Mouse (Mus musculus) olfactory bulb, adult 2 months (tissue): ENCODE results near the gene Nprl3.

ENCODE experiments used
- CTCF ChIP-seq: fragments of 200-500 bp; IDR thresholded peaks from 2 replicates; pipeline ENCODE4 v1.5.1; 2012; ENCODE audit warnings: low read depth, mild to moderate bottlenecking, low read length, moderate library complexity; ENCODE audit not compliant: insufficient read depth
- POLR2A ChIP-seq: fragments of 200-500 bp; IDR thresholded peaks from 2 replicates; pipeline ENCODE4 v1.6.1; 2012; ENCODE audit warnings: mild to moderate bottlenecking, low read depth, low read length, moderate library complexity; ENCODE audit not compliant: insufficient read depth

GRCm38 (mm10) chr11:32201922-32202685 is 65.4 kb downstream of the Nprl3 start:
- TF ChIP-seq CTCF = no peak
- no peak for TF ChIP-seq POLR2A
